Mouse (Mus musculus): Measurements from ENCODE around the gene Sipa1l1. TPM values are rescaled to one million over a fixed set of nuclear protein-coding genes. Genes with fewer than 3 reads are reported as not detected.

The Sipa1l1 gene
- polyA plus RNA-seq, 1 experiment = 35.1 TPM

GRCm38 (mm10) chr12:82230127-82230526, 61.0 kb downstream of the Sipa1l1 start:
- TF ChIP-seq CTCF (IDR thresholded peaks at IDR 0.05; ENCODE audit: borderline replicate concordance, insufficient read depth, low read depth, low read length) (no peak), POLR2A (IDR thresholded peaks at IDR 0.05; ENCODE audit: borderline replicate concordance, insufficient read depth, low read length) (no peak)
- DNase-seq = no peak
- WGBS = 74% methylated on average over 4 of the region's 4 CpGs
- no peak overlapping the region for H3K4me3 ChIP-seq (replicated peaks; ENCODE audit: insufficient read depth, low read depth, low read length)
- no peak overlapping the region for H3K27ac ChIP-seq (ENCODE audit: insufficient read depth, low read length)
- H3K27me3 ChIP-seq (ENCODE audit: control insufficient read depth, insufficient read depth, low read length) = no peaks in the 10 kb centered on the region
- peaks cover 4% of the 10 kb centered on the region; the same call in 1 of the 2 replicates for H3K4me1 ChIP-seq (ENCODE audit: control insufficient read depth, insufficient read depth, low read length)

- no peak for TF ChIP-seq CTCF (IDR thresholded peaks at IDR 0.05; ENCODE audit: borderline replicate concordance, insufficient read depth, low read depth, low read length)
- WGBS = 74% methylated on average over 7 of the region's 7 CpGs
- H3K27ac ChIP-seq (ENCODE audit: insufficient read depth, low read length) = no peak overlapping the region
- no peaks in the 10 kb centered on the region for H3K27me3 ChIP-seq (ENCODE audit: control insufficient read depth, insufficient read depth, low read length)
- H3K4me3 ChIP-seq (replicated peaks; ENCODE audit: insufficient read depth, low read depth, low read length) = no peak overlapping the region
- DNase-seq = no peak
- peaks cover 4% of the 10 kb centered on the region; the same call in 1 of the 2 replicates for H3K4me1 ChIP-seq (ENCODE audit: control insufficient read depth, insufficient read depth, low read length)
Measured at GRCm38 (mm10) chr12:82231191-82231590, 62.1 kb downstream of the Sipa1l1 start.

DNA sequence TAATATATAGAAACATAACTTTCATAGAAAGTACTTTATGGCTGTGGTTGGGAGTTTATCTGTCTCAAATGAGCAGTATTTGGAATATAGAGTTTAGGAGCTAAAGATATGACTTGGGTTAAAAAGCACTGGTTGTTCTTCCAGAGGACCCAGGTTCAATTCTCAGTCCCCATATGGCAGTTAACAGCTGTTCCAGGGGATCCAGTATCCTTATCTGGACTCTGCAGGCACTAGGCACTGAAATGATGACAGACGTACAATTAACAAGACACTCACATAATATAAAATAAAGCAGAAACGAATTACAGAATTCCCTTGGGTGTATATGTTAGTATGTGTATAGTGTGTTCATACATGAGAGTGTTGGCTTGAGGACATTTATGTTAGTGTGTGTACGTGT, 64.1 kb downstream of the Sipa1l1 start:
- no peak for TF ChIP-seq CTCF (IDR thresholded peaks at IDR 0.05; ENCODE audit: borderline replicate concordance, insufficient read depth, low read depth, low read length)
- no peak for TF ChIP-seq POLR2A (IDR thresholded peaks at IDR 0.05; ENCODE audit: borderline replicate concordance, insufficient read depth, low read length)
- Histone ChIP-seq H3K4me1 (ENCODE audit: control insufficient read depth, insufficient read depth, low read length) (peaks cover 4% of the 10 kb centered on the region; the same call in 1 of the 2 replicates), H3K27ac (ENCODE audit: insufficient read depth, low read length) (no peak overlapping the region), H3K4me3 (replicated peaks; ENCODE audit: insufficient read depth, low read depth, low read length) (no peak overlapping the region), H3K27me3 (ENCODE audit: control insufficient read depth, insufficient read depth, low read length) (no peaks in the 10 kb centered on the region)
- DNase-seq = no peak
- WGBS = 91% methylated on average over 3 of the region's 3 CpGs

- H3K27me3 ChIP-seq (ENCODE audit: control insufficient read depth, insufficient read depth, low read length) = no peaks in the 10 kb centered on the region
- no peak for DNase-seq
- no peak overlapping the region for H3K27ac ChIP-seq (ENCODE audit: insufficient read depth, low read length)
- WGBS = 87% methylated on average over 14 of the region's 14 CpGs
- no peak overlapping the region for H3K4me3 ChIP-seq (replicated peaks; ENCODE audit: insufficient read depth, low read depth, low read length)
- TF ChIP-seq CTCF (IDR thresholded peaks at IDR 0.05; ENCODE audit: borderline replicate concordance, insufficient read depth, low read depth, low read length) (no peak), POLR2A (IDR thresholded peaks at IDR 0.05; ENCODE audit: borderline replicate concordance, insufficient read depth, low read length) (no peak)
- peaks cover 4% of the 10 kb centered on the region; the same call in 1 of the 2 replicates for H3K4me1 ChIP-seq (ENCODE audit: control insufficient read depth, insufficient read depth, low read length)
Measured at GRCm38 (mm10) chr12:82234463-82235223, 65.5 kb downstream of the Sipa1l1 start.

DNA sequence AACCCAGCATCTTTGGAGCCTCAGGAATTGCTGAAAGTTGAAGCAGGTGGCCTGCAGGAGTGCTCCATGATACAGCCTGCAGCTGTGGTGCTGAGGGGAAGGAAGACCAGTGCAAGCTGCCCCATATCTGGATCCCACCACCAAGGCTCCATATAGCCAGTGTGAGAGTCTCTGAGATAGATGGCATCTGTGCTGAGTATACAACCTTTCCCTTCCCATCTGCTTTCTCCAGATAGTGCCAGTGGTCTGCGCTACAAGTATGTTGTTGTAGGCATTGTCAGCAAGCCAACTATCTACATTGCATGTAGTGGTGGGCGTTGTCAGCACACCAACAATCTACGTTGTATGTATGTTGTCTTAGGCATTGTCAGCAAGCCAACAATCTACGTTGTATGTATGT, 68.0 kb downstream of the Sipa1l1 start:
- Histone ChIP-seq H3K4me3 (replicated peaks; ENCODE audit: insufficient read depth, low read depth, low read length) (no peak overlapping the region), H3K27ac (ENCODE audit: insufficient read depth, low read length) (no peak overlapping the region), H3K4me1 (ENCODE audit: control insufficient read depth, insufficient read depth, low read length) (no peaks in the 10 kb centered on the region), H3K27me3 (ENCODE audit: control insufficient read depth, insufficient read depth, low read length) (no peaks in the 10 kb centered on the region)
- TF ChIP-seq POLR2A (IDR thresholded peaks at IDR 0.05; ENCODE audit: borderline replicate concordance, insufficient read depth, low read length) (no peak), CTCF (IDR thresholded peaks at IDR 0.05; ENCODE audit: borderline replicate concordance, insufficient read depth, low read depth, low read length) (no peak)
- WGBS = 86% methylated on average over 4 of the region's 4 CpGs
- DNase-seq = no peak

DNA sequence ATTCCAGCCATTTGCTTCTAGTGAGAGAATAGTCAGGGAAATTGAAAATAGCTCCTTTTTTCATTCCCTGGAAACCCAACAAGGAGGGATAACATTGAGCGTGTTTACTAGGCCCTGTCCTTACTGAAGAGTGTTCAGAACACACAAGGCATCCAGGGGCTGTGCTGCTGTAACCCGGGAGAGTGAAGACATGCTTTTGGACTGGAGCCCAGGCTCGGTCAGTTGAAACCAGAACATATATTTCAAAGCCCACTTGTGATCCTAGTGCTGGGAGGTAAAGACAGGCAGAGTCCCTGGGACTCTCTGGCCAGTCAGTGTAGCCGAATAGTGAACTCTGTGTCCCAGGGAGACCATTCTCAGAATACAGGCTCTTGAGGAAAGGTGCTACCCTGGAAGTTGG, 68.8 kb downstream of the Sipa1l1 start:
- Histone ChIP-seq H3K27me3 (ENCODE audit: control insufficient read depth, insufficient read depth, low read length) (no peaks in the 10 kb centered on the region), H3K4me3 (replicated peaks; ENCODE audit: insufficient read depth, low read depth, low read length) (no peak overlapping the region), H3K27ac (ENCODE audit: insufficient read depth, low read length) (no peak overlapping the region), H3K4me1 (ENCODE audit: control insufficient read depth, insufficient read depth, low read length) (no peaks in the 10 kb centered on the region)
- 45% methylated on average over 4 of the region's 4 CpGs for WGBS
- TF ChIP-seq CTCF (IDR thresholded peaks at IDR 0.05; ENCODE audit: borderline replicate concordance, insufficient read depth, low read depth, low read length) (no peak), POLR2A (IDR thresholded peaks at IDR 0.05; ENCODE audit: borderline replicate concordance, insufficient read depth, low read length) (no peak)
- no peak for DNase-seq

- no peak overlapping the region for H3K4me3 ChIP-seq (replicated peaks; ENCODE audit: insufficient read depth, low read depth, low read length)
- H3K27me3 ChIP-seq (ENCODE audit: control insufficient read depth, insufficient read depth, low read length) = no peaks in the 10 kb centered on the region
- no peak for DNase-seq
- TF ChIP-seq CTCF (IDR thresholded peaks at IDR 0.05; ENCODE audit: borderline replicate concordance, insufficient read depth, low read depth, low read length) (no peak), POLR2A (IDR thresholded peaks at IDR 0.05; ENCODE audit: borderline replicate concordance, insufficient read depth, low read length) (no peak)
- 0 out of 2 replicates have a peak, but pooled peaks cover 5% of the 10 kb centered on the region for H3K4me1 ChIP-seq (ENCODE audit: control insufficient read depth, insufficient read depth, low read length)
- H3K27ac ChIP-seq (ENCODE audit: insufficient read depth, low read length) = no peak overlapping the region
- WGBS = 78% methylated on average over 6 of the region's 6 CpGs
Measured at GRCm38 (mm10) chr12:82240674-82241073, 71.6 kb downstream of the Sipa1l1 start.

DNA sequence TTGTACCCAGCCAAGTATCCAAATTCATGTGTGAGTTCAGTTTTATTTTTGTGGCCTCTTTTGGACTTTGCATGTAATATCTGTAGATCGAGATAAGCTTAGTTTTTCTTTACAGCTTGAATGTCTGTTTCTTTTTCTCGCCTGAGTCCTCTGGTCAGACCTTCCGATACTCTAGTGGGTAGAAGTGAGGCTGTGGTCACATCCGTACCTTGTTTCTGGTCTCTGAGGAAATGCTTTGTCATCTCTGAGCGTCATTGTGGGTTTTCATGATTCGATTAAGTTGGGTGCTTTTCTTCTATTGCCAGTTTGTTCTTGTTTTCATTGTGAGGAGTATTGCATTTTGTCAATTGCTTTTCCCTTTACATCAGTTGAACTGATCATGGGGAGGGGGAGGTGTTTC, 76.1 kb downstream of the Sipa1l1 start:
- H3K4me3 ChIP-seq (replicated peaks; ENCODE audit: insufficient read depth, low read depth, low read length) = no peak overlapping the region
- TF ChIP-seq POLR2A (IDR thresholded peaks at IDR 0.05; ENCODE audit: borderline replicate concordance, insufficient read depth, low read length) = no peak
- 0 out of 2 replicates have a peak, but pooled peaks cover 5% of the 10 kb centered on the region for H3K4me1 ChIP-seq (ENCODE audit: control insufficient read depth, insufficient read depth, low read length)
- no peak for DNase-seq
- no peaks in the 10 kb centered on the region for H3K27me3 ChIP-seq (ENCODE audit: control insufficient read depth, insufficient read depth, low read length)
- 97% methylated on average over 6 of the region's 6 CpGs for WGBS
- H3K27ac ChIP-seq (ENCODE audit: insufficient read depth, low read length) = no peak overlapping the region

Data from cerebellum, adult 2 months (tissue).